ENCODE assay signal across 8 mouse cellular contexts in the genomic region with DNA sequence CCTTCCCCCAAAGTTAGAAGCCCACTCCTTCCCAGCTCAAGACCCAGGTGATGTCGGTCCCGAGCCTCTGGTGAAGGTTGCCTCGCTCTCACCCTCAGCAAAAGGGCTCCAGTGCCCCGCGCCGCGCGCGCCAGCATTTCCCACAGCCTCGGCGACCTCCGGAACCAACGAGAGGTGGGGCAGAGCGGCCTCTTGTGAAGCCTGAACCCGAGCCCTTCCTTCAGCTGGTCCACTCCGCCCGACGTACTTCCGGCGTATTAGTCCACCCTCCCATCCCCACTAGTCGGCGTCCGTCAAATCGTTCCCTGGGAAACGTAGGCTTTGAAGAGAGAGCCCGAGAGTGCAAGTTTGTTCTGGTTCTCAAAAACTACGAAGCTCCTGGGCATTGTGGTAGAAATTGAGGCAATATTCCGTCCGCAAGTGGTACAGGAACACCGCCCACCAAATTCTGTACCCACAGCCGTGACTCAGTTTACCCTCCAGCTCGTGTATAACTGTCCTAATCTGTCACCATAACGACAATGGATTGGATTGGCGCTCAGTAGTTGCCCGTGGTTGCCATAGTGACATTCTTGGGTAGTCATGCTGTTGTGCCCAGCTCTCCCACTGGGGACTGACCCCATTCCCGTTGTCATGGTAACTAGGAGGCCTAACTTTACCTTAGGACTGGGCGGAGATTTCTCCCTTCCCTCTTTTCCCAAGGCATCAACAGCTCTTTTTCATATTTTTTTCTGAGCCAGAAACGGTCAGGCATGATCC. TPM values are rescaled to one million over a fixed set of nuclear protein-coding genes. Genes with fewer than 3 reads are reported as not detected.
DNase-seq lines count a peak whose midpoint lies in the region; ATAC-seq and TF ChIP-seq lines count a peak whose summit lies in the region.

A gene (minus strand): TSS at position 474 of the 759 bp plus-strand sequence.

- TF ChIP-seq CTCF in gastrocnemius, adult 2 months (IDR thresholded peaks at IDR 0.05), result peak; percentile 33
- TF ChIP-seq CTCF in hindbrain, postnatal 0 days (IDR thresholded peaks at IDR 0.05; ENCODE audit: low read depth), result peak; percentile 56
- peak; percentile 12; the same call in 1 of the 2 replicates for TF ChIP-seq CTCF in left cerebral cortex, adult 2 months (IDR thresholded peaks at IDR 0.05)

- no peaks in the 10 kb centered on the region for H3K4me1 ChIP-seq in hindbrain, postnatal 0 days (ENCODE audit: insufficient read depth, low read length)

- intact Hi-C loops in gastrocnemius, adult 2 months (cut with DNase I), result loop anchor here (10.0 kb wide), 1 partner anchor 523 kb away; no protein-coding TSS in a partner anchor
- intact Hi-C loops in left cerebral cortex, adult 2 months (cut with DNase I), result no loop called here

- no peaks in the 10 kb centered on the region for H3K9me3 ChIP-seq in hindbrain, postnatal 0 days (ENCODE audit: low read length)

- DNase-seq in WW6 (ENCODE audit: low read depth, low spot score), result peak; percentile 89
- peak; percentile 81 to 89 for DNase-seq in cerebellum, postnatal 4 days (ENCODE audit: low spot score in 2 of 2)
- peak; percentile 94 for DNase-seq in gastrocnemius, adult 2 months
- DNase-seq in hindbrain, postnatal 0 days (ENCODE audit: low spot score), result peak; percentile 98
- peak; percentile 90 to 91 for DNase-seq in left cerebral cortex, adult 2 months (ENCODE audit: extremely low spot score in 1 of 2, low spot score in 2 of 2)
- peak; percentile 93 to 94 for DNase-seq in right cerebral cortex, adult 2 months (ENCODE audit: low spot score in 2 of 2)
- DNase-seq in urinary bladder, postnatal 14 days (ENCODE audit: low spot score), result peak; percentile 93

- H3K9ac ChIP-seq in hindbrain, postnatal 0 days (replicated peaks; ENCODE audit: low read length), result peak within 1 kb of the TSS; percentile 78

- under 1% methylated on average over 38 of the region's 38 CpGs for WGBS in hindbrain, postnatal 0 days

- H3K36me3 ChIP-seq in hindbrain, postnatal 0 days (ENCODE audit: insufficient read depth, low read length), result peaks cover 46% of the 10 kb centered on the region

- peak within 1 kb of the TSS; percentile 86 for H3K4me3 ChIP-seq in gastrocnemius, adult 2 months
- H3K4me3 ChIP-seq in hindbrain, postnatal 0 days (ENCODE audit: low read length), result peak within 1 kb of the TSS; percentile 73
- peak within 1 kb of the TSS; percentile 88 for H3K4me3 ChIP-seq in left cerebral cortex, adult 2 months

- no peaks in the 10 kb centered on the region for H3K27me3 ChIP-seq in hindbrain, postnatal 0 days (ENCODE audit: insufficient read depth, low read length)

- H3K4me2 ChIP-seq in hindbrain, postnatal 0 days (ENCODE audit: low read depth, low read length), result peak within 1 kb of the TSS; percentile 68

- H3K27ac ChIP-seq in gastrocnemius, adult 2 months, result peak within 1 kb of the TSS; percentile 90
- peak within 1 kb of the TSS; percentile 84 for H3K27ac ChIP-seq in hindbrain, postnatal 0 days
- H3K27ac ChIP-seq in left cerebral cortex, adult 2 months, result peak within 1 kb of the TSS; percentile 93

- ATAC-seq in hindbrain, postnatal 0 days, result peak; percentile 97
- ATAC-seq in megakaryocyte, adult 5-6 weeks (ENCODE audit: poor library complexity, severe bottlenecking), result peak; percentile 99

RNA-seq across cellular contexts. Expression of the gene that starts here (rescaled TPM):
- total RNA-seq in gastrocnemius, adult 2 months (2021), result 100 to 1,000 TPM in 1 of 2 experiments, 10 to 100 TPM in 1; 87.5 to 108 TPM
- 86.2 and 118 TPM in 2 replicates for total RNA-seq in hindbrain, postnatal 0 days (2014; rRNA removed)
- 256 and 272 TPM in 2 replicates for polyA plus RNA-seq in hindbrain, postnatal 0 days (2015; fragmentation: Nextera tagmentation; extraction: Ambion mirVana)
- total RNA-seq in left cerebral cortex, adult 2 months (2021), result 100 to 1,000 TPM in 1 of 2 experiments, 10 to 100 TPM in 1; 97.4 to 104 TPM
- total RNA-seq in megakaryocyte, adult 5-6 weeks (2015), result 70.8 and 77.7 TPM in 2 replicates
- total RNA-seq in megakaryocyte, adult 5-6 weeks (2017), result 62.3 and 79.3 TPM in 2 replicates

Comparison
In these comparisons a context has a peak if more than half of its experiments do, and no peak if none do; other contexts are left out.
1. Peak in every context shown above with its lines: DNase-seq, ATAC-seq, H3K4me3 ChIP-seq and H3K27ac ChIP-seq.